Mouse (Mus musculus) neural tube, embryonic 12.5 days (tissue): Measurements from ENCODE around the gene Akap5. TPM values are rescaled to one million over a fixed set of nuclear protein-coding genes. Genes with fewer than 3 reads are reported as not detected.

Experiments used
- ATAC-seq: fragments of 200-750 bp; cut with Nextera tagmentation; 2 replicates; pipeline ENCODE4 v1.8.0; 2017; ENCODE audit warnings: low read depth, mild to moderate bottlenecking, moderate TSS enrichment, moderate library complexity; ENCODE audit not compliant: low FRiP score
- H3K27ac ChIP-seq: fragments of 300-500 bp; sonication (generic); 2 replicates; pipeline ENCODE4 v1.5.1; 2016
- H3K27me3 ChIP-seq: fragments of 300-500 bp; sonication (generic); replicated peaks from 2 replicates; pipeline ENCODE4 v1.6.1; 2016; ENCODE audit warnings: mild to moderate bottlenecking
- H3K36me3 ChIP-seq: fragments of 300-500 bp; sonication (generic); 2 replicates; pipeline ENCODE4 v1.6.1; 2016; ENCODE audit warnings: mild to moderate bottlenecking
- H3K4me1 ChIP-seq: fragments of 300-500 bp; sonication (generic); 2 replicates; pipeline ENCODE4 v1.6.1; 2016
- H3K4me2 ChIP-seq: fragments of 300-500 bp; sonication (generic); replicated peaks from 2 replicates; pipeline ENCODE4 v1.6.1; 2016; ENCODE audit warnings: mild to moderate bottlenecking
- H3K4me3 ChIP-seq: fragments of 300-500 bp; sonication (generic); 2 replicates; pipeline ENCODE4 v1.5.1; 2016
- H3K9ac ChIP-seq: fragments of 300-500 bp; sonication (generic); 2 replicates; pipeline ENCODE4 v1.6.1; 2016; ENCODE audit warnings: mild to moderate bottlenecking
- H3K9me3 ChIP-seq: fragments of 300-500 bp; sonication (generic); 2 replicates; pipeline ENCODE4 v1.6.1; 2016; ENCODE audit warnings: mild to moderate bottlenecking
- whole genome bisulfite sequencing: fragments of 180-500 bp; shearing (Covaris S2); methylation state at CpG from one replicate; pipeline ENCODE4 v1.1.7; 2016; 5-methylcytosine and 5-hydroxymethylcytosine counted together
- polyA plus RNA-seq: library from polyadenylated mRNA; unstranded; fragments of >200 nt; fragmentation: Nextera tagmentation; extraction: Ambion mirVana; gene quantifications from 2 replicates; pipeline ENCODE4 v1.2.1, GENCODE M21; 2016

Akap5 gene
- polyA plus RNA-seq, 1 experiment from 2014 or later, result 5.8 TPM

DNA sequence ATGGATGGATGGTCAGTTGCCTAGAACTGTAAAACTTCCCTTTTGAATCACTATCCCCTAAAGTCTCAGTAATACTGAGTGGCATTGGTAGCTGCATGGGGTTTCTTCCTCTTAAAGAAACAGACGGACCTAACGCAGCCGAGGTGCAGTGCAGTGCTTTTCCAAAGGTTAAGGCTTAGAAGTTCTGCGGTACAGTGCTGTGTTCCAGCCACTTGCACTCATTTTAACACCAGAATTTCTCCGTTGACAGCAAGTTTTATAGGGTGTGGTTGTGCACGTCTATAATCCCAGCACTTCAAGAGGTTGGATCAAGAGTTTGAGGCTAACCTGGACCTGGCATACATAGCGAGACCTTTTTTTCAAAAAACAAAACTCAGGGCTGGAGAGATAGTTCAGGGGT, 47.4 kb downstream of the Akap5 start:
- WGBS, result 52% methylated on average over 7 of the region's 7 CpGs
- H3K27me3 ChIP-seq, result no peaks in the 10 kb centered on the region
- no peaks in the 10 kb centered on the region for H3K9me3 ChIP-seq
- no peak for ATAC-seq
- H3K4me2 ChIP-seq, result peak overlapping the region; percentile 87
- no peak overlapping the region for H3K27ac ChIP-seq
- no peaks in the 10 kb centered on the region for H3K36me3 ChIP-seq
- H3K9ac ChIP-seq, result no peak overlapping the region
- H3K4me3 ChIP-seq, result peak overlapping the region; percentile 86; the same call in 1 of the 2 replicates
- peaks cover 32% of the 10 kb centered on the region for H3K4me1 ChIP-seq

- Histone ChIP-seq H3K36me3 (no peaks in the 10 kb centered on the region), H3K27me3 (no peaks in the 10 kb centered on the region), H3K4me1 (peaks cover 21% of the 10 kb centered on the region), H3K27ac (no peak overlapping the region), H3K4me3 (no peak overlapping the region), H3K9me3 (no peaks in the 10 kb centered on the region), H3K9ac (no peak overlapping the region), H3K4me2 (peak overlapping the region; percentile 87; the same call in 1 of the 2 replicates)
- no peak for ATAC-seq
- 70% methylated on average over 6 of the region's 7 CpGs for WGBS
Observed at GRCm38 (mm10) chr12:76372881-76373818, 48.5 kb downstream of the Akap5 start.

- H3K36me3 ChIP-seq, result no peaks in the 10 kb centered on the region
- H3K4me3 ChIP-seq, result no peak overlapping the region
- H3K27me3 ChIP-seq, result no peaks in the 10 kb centered on the region
- H3K4me2 ChIP-seq, result no peak overlapping the region
- no peak for ATAC-seq
- no peak overlapping the region for H3K9ac ChIP-seq
- peaks cover 14% of the 10 kb centered on the region for H3K4me1 ChIP-seq
- no peak overlapping the region for H3K27ac ChIP-seq
- no peaks in the 10 kb centered on the region for H3K9me3 ChIP-seq
- 61% methylated on average over 6 of the region's 6 CpGs for WGBS
Observed at GRCm38 (mm10) chr12:76373991-76374390, 49.3 kb downstream of the Akap5 start.

DNA sequence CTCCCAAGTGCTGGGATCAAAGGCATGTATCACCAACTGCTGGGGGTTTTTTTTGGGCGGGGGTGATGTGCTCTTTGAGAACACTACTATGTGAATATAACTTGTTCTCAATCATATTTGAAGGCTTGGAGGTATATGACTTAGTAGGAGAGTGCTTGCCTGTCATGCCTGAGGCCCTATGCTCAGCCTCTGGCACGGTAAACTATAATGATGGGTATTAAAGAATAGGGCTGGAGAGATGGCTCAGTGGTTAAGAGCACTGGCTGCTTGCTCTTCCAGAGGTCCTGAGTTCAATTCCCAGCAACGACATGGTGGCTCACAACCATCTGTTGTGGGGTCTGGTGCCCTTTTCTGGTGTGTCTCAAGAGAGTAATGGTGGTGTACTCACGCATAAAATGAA, 50.2 kb downstream of the Akap5 start:
- no peak overlapping the region for H3K4me2 ChIP-seq
- H3K4me1 ChIP-seq, result peaks cover 14% of the 10 kb centered on the region
- no peak overlapping the region for H3K4me3 ChIP-seq
- H3K9me3 ChIP-seq, result no peaks in the 10 kb centered on the region
- no peak for ATAC-seq
- WGBS, result 76% methylated on average over 4 of the region's 4 CpGs
- H3K36me3 ChIP-seq, result no peaks in the 10 kb centered on the region
- H3K27me3 ChIP-seq, result no peaks in the 10 kb centered on the region
- no peak overlapping the region for H3K9ac ChIP-seq
- H3K27ac ChIP-seq, result no peak overlapping the region

DNA sequence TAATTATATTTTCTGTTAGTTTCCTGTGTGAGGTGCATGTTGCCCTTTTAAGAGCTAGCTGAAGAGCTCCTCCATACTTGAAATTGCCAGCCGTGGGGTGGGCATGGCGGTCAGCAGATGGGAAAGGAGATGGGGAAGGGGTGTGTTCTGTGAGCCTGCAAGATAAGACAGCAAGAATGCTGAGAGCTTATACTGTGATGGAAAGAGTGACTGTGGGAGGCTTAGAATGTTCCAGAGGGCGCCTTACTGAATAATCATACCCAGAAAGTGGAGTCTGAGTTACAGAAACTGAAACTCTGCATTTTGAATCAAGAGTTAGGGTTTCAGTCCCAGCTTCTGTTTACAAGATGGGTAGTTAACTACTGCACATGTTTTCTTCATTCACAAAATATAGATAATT, 50.8 kb downstream of the Akap5 start:
- no peak for ATAC-seq
- peaks cover 14% of the 10 kb centered on the region for H3K4me1 ChIP-seq
- no peak overlapping the region for H3K4me2 ChIP-seq
- no peak overlapping the region for H3K27ac ChIP-seq
- no peak overlapping the region for H3K9ac ChIP-seq
- H3K4me3 ChIP-seq, result no peak overlapping the region
- H3K36me3 ChIP-seq, result no peaks in the 10 kb centered on the region
- no peaks in the 10 kb centered on the region for H3K9me3 ChIP-seq
- WGBS, result 94% methylated on average over 3 of the region's 3 CpGs
- no peaks in the 10 kb centered on the region for H3K27me3 ChIP-seq

DNA sequence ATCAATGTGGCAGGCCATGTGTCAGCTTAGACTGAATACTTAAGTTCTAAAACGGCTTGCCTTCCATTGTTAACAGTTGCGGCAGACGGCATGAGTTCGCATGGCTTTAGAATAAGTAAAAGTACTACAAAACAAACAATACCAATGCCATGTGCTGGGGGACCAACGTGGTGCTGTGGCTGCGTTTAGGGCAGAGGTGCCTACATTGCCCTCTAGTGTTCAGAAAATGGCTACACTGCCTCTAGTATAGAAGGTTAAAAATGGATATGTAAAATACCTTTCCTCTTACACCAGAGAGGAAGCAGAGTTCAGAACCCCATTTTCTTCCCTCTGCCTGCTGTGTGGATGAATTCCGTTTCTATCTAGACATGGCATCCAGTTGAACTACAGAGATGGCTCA, 52.0 kb downstream of the Akap5 start:
- 43% methylated on average over 7 of the region's 7 CpGs for WGBS
- no peak overlapping the region for H3K9ac ChIP-seq
- peak; percentile 61; the same call in 1 of the 2 replicates for ATAC-seq

GRCm38 (mm10) chr12:76377059-76377458, 52.4 kb downstream of the Akap5 start:
- Histone ChIP-seq H3K9ac (no peak overlapping the region), H3K4me3 (no peak overlapping the region), H3K4me2 (no peak overlapping the region), H3K27me3 (no peaks in the 10 kb centered on the region), H3K9me3 (no peaks in the 10 kb centered on the region), H3K4me1 (peaks cover 6% of the 10 kb centered on the region), H3K27ac (no peak overlapping the region), H3K36me3 (no peaks in the 10 kb centered on the region)
- WGBS, result 90% methylated on average over 6 of the region's 6 CpGs
- ATAC-seq, result no peak

More for the DNA sequence above, 52.0 kb downstream of the Akap5 start:
- H3K27me3 ChIP-seq, result no peaks in the 10 kb centered on the region
- H3K36me3 ChIP-seq, result no peaks in the 10 kb centered on the region
- H3K9me3 ChIP-seq, result no peaks in the 10 kb centered on the region
- H3K4me2 ChIP-seq, result no peak overlapping the region
- H3K4me3 ChIP-seq, result no peak overlapping the region
- H3K27ac ChIP-seq, result no peak overlapping the region
- H3K4me1 ChIP-seq, result peaks cover 10% of the 10 kb centered on the region

- ATAC-seq, result no peak
- no peaks in the 10 kb centered on the region for H3K4me1 ChIP-seq
- H3K9ac ChIP-seq, result no peak overlapping the region
- no peaks in the 10 kb centered on the region for H3K27me3 ChIP-seq
- no peak overlapping the region for H3K4me3 ChIP-seq
- H3K27ac ChIP-seq, result no peak overlapping the region
- WGBS, result 91% methylated on average over 3 of the region's 3 CpGs
- H3K4me2 ChIP-seq, result no peak overlapping the region
- H3K9me3 ChIP-seq, result no peaks in the 10 kb centered on the region
- no peaks in the 10 kb centered on the region for H3K36me3 ChIP-seq
Observed at GRCm38 (mm10) chr12:76377726-76378125, 53.0 kb downstream of the Akap5 start.

- Histone ChIP-seq H3K27ac (no peak overlapping the region), H3K4me1 (no peaks in the 10 kb centered on the region), H3K27me3 (no peaks in the 10 kb centered on the region), H3K4me2 (no peak overlapping the region), H3K9ac (no peak overlapping the region), H3K4me3 (no peak overlapping the region), H3K36me3 (no peaks in the 10 kb centered on the region), H3K9me3 (no peaks in the 10 kb centered on the region)
- 92% methylated on average over 5 of the region's 5 CpGs for WGBS
- ATAC-seq, result no peak
Observed at GRCm38 (mm10) chr12:76378556-76378955, 53.9 kb downstream of the Akap5 start.

- 90% methylated on average over 7 of the region's 7 CpGs for WGBS
- Histone ChIP-seq H3K36me3 (peaks cover 1% of the 10 kb centered on the region; the same call in 1 of the 2 replicates), H3K27me3 (no peaks in the 10 kb centered on the region), H3K4me1 (no peaks in the 10 kb centered on the region), H3K27ac (no peak overlapping the region), H3K9ac (no peak overlapping the region), H3K4me2 (no peak overlapping the region), H3K9me3 (no peaks in the 10 kb centered on the region), H3K4me3 (no peak overlapping the region)
- no peak for ATAC-seq
Observed at GRCm38 (mm10) chr12:76380151-76380550, 55.5 kb downstream of the Akap5 start.
